Mouse (Mus musculus): ENCODE measurements around the gene Actbl2. TPM values are rescaled to one million over a fixed set of nuclear protein-coding genes. Genes with fewer than 3 reads are reported as not detected.

Actbl2 gene
- polyA plus RNA-seq, 1 experiment from 2014 or later = not detected

GRCm38 (mm10) chr13:111235719-111236166 is 19.1 kb upstream of the Actbl2 start:
- Histone ChIP-seq H3K4me3 (ENCODE audit: control insufficient read depth in 1 of 2, insufficient read depth in 1 of 2, low read depth in 1 of 2, low read length in 2 of 2) (no peak overlapping the region), H3K9me3 (ENCODE audit: control insufficient read depth, low read length) (peaks cover 4% of the 10 kb centered on the region), H3K27me3 (ENCODE audit: control insufficient read depth, insufficient read depth, low read length) (no peaks in the 10 kb centered on the region), H3K27ac (replicated peaks in 1 of 2; ENCODE audit: control insufficient read depth in 1 of 2, insufficient read depth in 1 of 2, low read depth in 2 of 2, low read length in 2 of 2) (no peak overlapping the region; a peak in 1 of 4 replicates), H3K4me2 (ENCODE audit: low read length) (no peak overlapping the region), H3K36me3 (ENCODE audit: control insufficient read depth, insufficient read depth, low read length) (no peaks in the 10 kb centered on the region), H3K4me1 (ENCODE audit: control insufficient read depth in 2 of 2, insufficient read depth in 2 of 2, low read length in 2 of 2) (peaks cover 3 to 6% of the 10 kb centered on the region in 2 experiments; a peak in 1 of 4 replicates), H3K9ac (ENCODE audit: low read length) (no peak overlapping the region)
- ATAC-seq (ENCODE audit: insufficient number of reproducible peaks, insufficient read depth, low FRiP score, low read depth) = no peak
- 60% methylated on average over 6 of the region's 6 CpGs for WGBS

GRCm38 (mm10) chr13:111236461-111236864 is 18.4 kb upstream of the Actbl2 start:
- Histone ChIP-seq H3K4me3 (ENCODE audit: control insufficient read depth in 1 of 2, insufficient read depth in 1 of 2, low read depth in 1 of 2, low read length in 2 of 2) (no peak overlapping the region), H3K9ac (ENCODE audit: low read length) (no peak overlapping the region), H3K9me3 (ENCODE audit: control insufficient read depth, low read length) (peaks cover 4% of the 10 kb centered on the region), H3K27ac (replicated peaks in 1 of 2; ENCODE audit: control insufficient read depth in 1 of 2, insufficient read depth in 1 of 2, low read depth in 2 of 2, low read length in 2 of 2) (no peak overlapping the region), H3K4me2 (ENCODE audit: low read length) (no peak overlapping the region), H3K36me3 (ENCODE audit: control insufficient read depth, insufficient read depth, low read length) (no peaks in the 10 kb centered on the region), H3K27me3 (ENCODE audit: control insufficient read depth, insufficient read depth, low read length) (no peaks in the 10 kb centered on the region), H3K4me1 (ENCODE audit: control insufficient read depth in 2 of 2, insufficient read depth in 2 of 2, low read length in 2 of 2) (peaks cover 3 to 6% of the 10 kb centered on the region in 2 experiments; a peak in 1 of 4 replicates)
- WGBS = 74% methylated on average over 9 of the region's 9 CpGs
- no peak for ATAC-seq (ENCODE audit: insufficient number of reproducible peaks, insufficient read depth, low FRiP score, low read depth)

- ATAC-seq (ENCODE audit: insufficient number of reproducible peaks, insufficient read depth, low FRiP score, low read depth) = no peak
- peaks cover 3 to 6% of the 10 kb centered on the region in 2 experiments; a peak in 1 of 4 replicates for H3K4me1 ChIP-seq (ENCODE audit: control insufficient read depth in 2 of 2, insufficient read depth in 2 of 2, low read length in 2 of 2)
- H3K9ac ChIP-seq (ENCODE audit: low read length) = no peak overlapping the region
- H3K4me2 ChIP-seq (ENCODE audit: low read length) = no peak overlapping the region
- H3K9me3 ChIP-seq (ENCODE audit: control insufficient read depth, low read length) = peaks cover 4% of the 10 kb centered on the region
- H3K27ac ChIP-seq (replicated peaks in 1 of 2; ENCODE audit: control insufficient read depth in 1 of 2, insufficient read depth in 1 of 2, low read depth in 2 of 2, low read length in 2 of 2) = no peak overlapping the region
- WGBS = 73% methylated on average over 1 of the region's 1 CpGs
- H3K36me3 ChIP-seq (ENCODE audit: control insufficient read depth, insufficient read depth, low read length) = no peaks in the 10 kb centered on the region
- no peak overlapping the region for H3K4me3 ChIP-seq (ENCODE audit: control insufficient read depth in 1 of 2, insufficient read depth in 1 of 2, low read depth in 1 of 2, low read length in 2 of 2)
- H3K27me3 ChIP-seq (ENCODE audit: control insufficient read depth, insufficient read depth, low read length) = no peaks in the 10 kb centered on the region
Observed at GRCm38 (mm10) chr13:111237296-111237695, 17.5 kb upstream of the Actbl2 start.

GRCm38 (mm10) chr13:111237865-111238465 is 16.8 kb upstream of the Actbl2 start:
- ATAC-seq (ENCODE audit: insufficient number of reproducible peaks, insufficient read depth, low FRiP score, low read depth) = no peak
- Histone ChIP-seq H3K4me3 (ENCODE audit: control insufficient read depth in 1 of 2, insufficient read depth in 1 of 2, low read depth in 1 of 2, low read length in 2 of 2) (no peak overlapping the region), H3K9me3 (ENCODE audit: control insufficient read depth, low read length) (peaks cover 4% of the 10 kb centered on the region), H3K4me2 (ENCODE audit: low read length) (no peak overlapping the region), H3K27me3 (ENCODE audit: control insufficient read depth, insufficient read depth, low read length) (no peaks in the 10 kb centered on the region), H3K9ac (ENCODE audit: low read length) (no peak overlapping the region), H3K36me3 (ENCODE audit: control insufficient read depth, insufficient read depth, low read length) (no peaks in the 10 kb centered on the region), H3K27ac (replicated peaks in 1 of 2; ENCODE audit: control insufficient read depth in 1 of 2, insufficient read depth in 1 of 2, low read depth in 2 of 2, low read length in 2 of 2) (no peak overlapping the region), H3K4me1 (ENCODE audit: control insufficient read depth in 2 of 2, insufficient read depth in 2 of 2, low read length in 2 of 2) (peaks cover 3 to 6% of the 10 kb centered on the region in 2 experiments; a peak in 1 of 4 replicates)
- 26% methylated on average over 3 of the region's 3 CpGs for WGBS

- Histone ChIP-seq H3K9me3 (ENCODE audit: control insufficient read depth, low read length) (no peaks in the 10 kb centered on the region), H3K27me3 (ENCODE audit: control insufficient read depth, insufficient read depth, low read length) (no peaks in the 10 kb centered on the region), H3K36me3 (ENCODE audit: control insufficient read depth, insufficient read depth, low read length) (no peaks in the 10 kb centered on the region), H3K4me3 (ENCODE audit: control insufficient read depth in 1 of 2, insufficient read depth in 1 of 2, low read depth in 1 of 2, low read length in 2 of 2) (no peak overlapping the region), H3K27ac (replicated peaks in 1 of 2; ENCODE audit: control insufficient read depth in 1 of 2, insufficient read depth in 1 of 2, low read depth in 2 of 2, low read length in 2 of 2) (no peak overlapping the region), H3K4me2 (ENCODE audit: low read length) (no peak overlapping the region), H3K4me1 (ENCODE audit: control insufficient read depth in 2 of 2, insufficient read depth in 2 of 2, low read length in 2 of 2) (no peaks in the 10 kb centered on the region), H3K9ac (ENCODE audit: low read length) (no peak overlapping the region)
- no peak for ATAC-seq (ENCODE audit: insufficient number of reproducible peaks, insufficient read depth, low FRiP score, low read depth)
- WGBS = 71% methylated on average over 5 of the region's 5 CpGs
Observed at GRCm38 (mm10) chr13:111251106-111251505, 3.7 kb upstream of the Actbl2 start.

GRCm38 (mm10) chr13:111251795-111252194 is 3.0 kb upstream of the Actbl2 start:
- no peak overlapping the region for H3K4me3 ChIP-seq (ENCODE audit: control insufficient read depth in 1 of 2, insufficient read depth in 1 of 2, low read depth in 1 of 2, low read length in 2 of 2)
- no peak for ATAC-seq (ENCODE audit: insufficient number of reproducible peaks, insufficient read depth, low FRiP score, low read depth)
- H3K9ac ChIP-seq (ENCODE audit: low read length) = no peak overlapping the region
- WGBS = 53% methylated on average over 5 of the region's 5 CpGs
- H3K4me1 ChIP-seq (ENCODE audit: control insufficient read depth in 2 of 2, insufficient read depth in 2 of 2, low read length in 2 of 2) = no peaks in the 10 kb centered on the region
- no peak overlapping the region for H3K4me2 ChIP-seq (ENCODE audit: low read length)
- H3K27ac ChIP-seq (replicated peaks in 1 of 2; ENCODE audit: control insufficient read depth in 1 of 2, insufficient read depth in 1 of 2, low read depth in 2 of 2, low read length in 2 of 2) = no peak overlapping the region
- no peaks in the 10 kb centered on the region for H3K27me3 ChIP-seq (ENCODE audit: control insufficient read depth, insufficient read depth, low read length)
- no peaks in the 10 kb centered on the region for H3K9me3 ChIP-seq (ENCODE audit: control insufficient read depth, low read length)
- H3K36me3 ChIP-seq (ENCODE audit: control insufficient read depth, insufficient read depth, low read length) = no peaks in the 10 kb centered on the region

DNA sequence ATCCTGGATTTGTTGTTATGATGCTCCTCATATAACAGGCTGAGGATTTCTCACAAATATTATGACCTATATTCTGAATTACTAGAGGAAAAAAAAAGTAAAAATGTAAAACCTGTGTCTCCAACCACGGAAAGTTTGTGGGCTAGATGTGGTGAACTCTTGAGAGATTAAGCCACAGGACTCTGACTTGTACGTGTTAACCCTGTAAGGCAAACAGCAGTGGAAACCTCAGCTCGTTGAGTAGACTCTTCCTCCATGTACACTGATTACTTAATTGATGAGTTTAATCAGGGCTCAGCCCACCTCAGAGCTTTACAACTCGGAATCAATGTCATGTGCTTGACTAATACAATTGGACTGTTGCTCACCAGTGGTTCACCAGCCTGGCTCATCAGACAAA is 3.2 kb downstream of the Actbl2 start:
- no peak for ATAC-seq (ENCODE audit: insufficient number of reproducible peaks, insufficient read depth, low FRiP score, low read depth)
- Histone ChIP-seq H3K4me3 (ENCODE audit: control insufficient read depth in 1 of 2, insufficient read depth in 1 of 2, low read depth in 1 of 2, low read length in 2 of 2) (no peak overlapping the region), H3K36me3 (ENCODE audit: control insufficient read depth, insufficient read depth, low read length) (no peaks in the 10 kb centered on the region), H3K4me2 (ENCODE audit: low read length) (no peak overlapping the region), H3K9ac (ENCODE audit: low read length) (no peak overlapping the region), H3K4me1 (ENCODE audit: control insufficient read depth in 2 of 2, insufficient read depth in 2 of 2, low read length in 2 of 2) (no peaks in the 10 kb centered on the region), H3K27me3 (ENCODE audit: control insufficient read depth, insufficient read depth, low read length) (no peaks in the 10 kb centered on the region), H3K27ac (replicated peaks in 1 of 2; ENCODE audit: control insufficient read depth in 1 of 2, insufficient read depth in 1 of 2, low read depth in 2 of 2, low read length in 2 of 2) (no peak overlapping the region), H3K9me3 (ENCODE audit: control insufficient read depth, low read length) (no peaks in the 10 kb centered on the region)
- 72% methylated on average over 4 of the region's 4 CpGs for WGBS

Measured in heart, embryonic 14.5 days (tissue).